Mouse (Mus musculus) heart, embryonic 15.5 days (tissue): Measurements from ENCODE around the gene Kpna2. TPM values are rescaled to one million over a fixed set of nuclear protein-coding genes. Genes with fewer than 3 reads are reported as not detected.

Experiments
- ATAC-seq: fragments of 200-750 bp; cut with Nextera tagmentation; replicated peaks from 2 replicates; pipeline ENCODE4 v1.8.0; 2017; ENCODE audit warnings: low read depth, moderate TSS enrichment; ENCODE audit not compliant: insufficient number of reproducible peaks, insufficient read depth, low FRiP score
- H3K27ac ChIP-seq: fragments of 300-500 bp; sonication (generic); 2 replicates; pipeline ENCODE4 v1.5.1; 2015; ENCODE audit warnings: mild to moderate bottlenecking, inconsistent platforms
- H3K27me3 ChIP-seq: fragments of 300-500 bp; sonication (generic); 2 replicates; pipeline ENCODE4 v1.6.1; 2015; ENCODE audit warnings: inconsistent platforms
- H3K36me3 ChIP-seq: fragments of 300-500 bp; sonication (generic); 2 replicates; pipeline ENCODE4 v1.6.1; 2015; ENCODE audit warnings: mild to moderate bottlenecking, inconsistent platforms
- H3K4me1 ChIP-seq: fragments of 300-500 bp; sonication (generic); replicated peaks from 2 replicates; pipeline ENCODE4 v1.6.1; 2015; ENCODE audit warnings: inconsistent platforms
- H3K4me2 ChIP-seq: fragments of 300-500 bp; sonication (generic); 2 replicates; pipeline ENCODE4 v1.6.1; 2015; ENCODE audit warnings: inconsistent platforms, mild to moderate bottlenecking, moderate library complexity
- H3K4me3 ChIP-seq: fragments of 300-500 bp; sonication (generic); 2 replicates; pipeline ENCODE4 v1.5.1; 2015; ENCODE audit warnings: mild to moderate bottlenecking, inconsistent platforms
- H3K9ac ChIP-seq: fragments of 300-500 bp; sonication (generic); 2 replicates; pipeline ENCODE4 v1.6.1; 2015; ENCODE audit warnings: mild to moderate bottlenecking, inconsistent platforms
- H3K9me3 ChIP-seq: fragments of 300-500 bp; sonication (generic); replicated peaks from 2 replicates; pipeline ENCODE4 v1.6.1; 2016; ENCODE audit warnings: inconsistent platforms
- whole genome bisulfite sequencing: fragments of 180-500 bp; shearing (Covaris S2); methylation state at CpG from one replicate; pipeline ENCODE4 v1.1.7; 2015; ENCODE audit warnings: mixed read lengths; 5-methylcytosine and 5-hydroxymethylcytosine counted together
- polyA plus RNA-seq: library from polyadenylated mRNA; unstranded; fragments of >200 nt; fragmentation: Nextera tagmentation; extraction: Ambion mirVana; gene quantifications from 2 replicates; pipeline ENCODE4 v1.2.1, GENCODE M21; 2015

Gene Kpna2
- 231 and 256 TPM in 2 replicates for polyA plus RNA-seq

GRCm38 (mm10) chr11:106999151-106999948, at the start of gene Kpna2:
Gene Kpna2 (minus strand): TSS chr11:106999541.
- Histone ChIP-seq H3K27me3 (no peaks in the 10 kb centered on the region), H3K4me3 (peak within 1 kb of the TSS; percentile 82), H3K4me2 (peak within 1 kb of the TSS; percentile 76), H3K9ac (peak within 1 kb of the TSS; percentile 82), H3K36me3 (peaks cover 29% of the 10 kb centered on the region), H3K9me3 (no peaks in the 10 kb centered on the region), H3K4me1 (peaks cover 22% of the 10 kb centered on the region), H3K27ac (peak within 1 kb of the TSS; percentile 90)
- ATAC-seq = peak; percentile 91
- under 1% methylated on average over 58 of the region's 62 CpGs for WGBS

- peaks cover 38% of the 10 kb centered on the region for H3K36me3 ChIP-seq
- 86% methylated on average over 15 of the region's 15 CpGs for WGBS
- no peak overlapping the region for H3K9ac ChIP-seq
- H3K27me3 ChIP-seq = no peaks in the 10 kb centered on the region
- no peaks in the 10 kb centered on the region for H3K9me3 ChIP-seq
- peaks cover 7% of the 10 kb centered on the region; the same call in 1 of the 2 replicates for H3K4me1 ChIP-seq
- no peak overlapping the region for H3K4me3 ChIP-seq
- no peak overlapping the region for H3K4me2 ChIP-seq
- ATAC-seq = no peak
- H3K27ac ChIP-seq = no peak overlapping the region
Measured at GRCm38 (mm10) chr11:107046766-107047620, 47.7 kb upstream of the Kpna2 start.

- H3K4me2 ChIP-seq = no peak overlapping the region
- H3K36me3 ChIP-seq = peaks cover 46% of the 10 kb centered on the region
- no peak overlapping the region for H3K9ac ChIP-seq
- H3K9me3 ChIP-seq = no peaks in the 10 kb centered on the region
- no peak overlapping the region for H3K27ac ChIP-seq
- H3K4me3 ChIP-seq = no peak overlapping the region
- H3K4me1 ChIP-seq = peaks cover 7% of the 10 kb centered on the region; the same call in 1 of the 2 replicates
- WGBS = 93% methylated on average over 4 of the region's 4 CpGs
- ATAC-seq = no peak
- no peaks in the 10 kb centered on the region for H3K27me3 ChIP-seq
Measured at GRCm38 (mm10) chr11:107045546-107045945, 46.2 kb upstream of the Kpna2 start.

GRCm38 (mm10) chr11:107044321-107044720, 45.0 kb upstream of the Kpna2 start:
- H3K27me3 ChIP-seq = no peaks in the 10 kb centered on the region
- no peaks in the 10 kb centered on the region for H3K9me3 ChIP-seq
- peaks cover 7% of the 10 kb centered on the region; the same call in 1 of the 2 replicates for H3K4me1 ChIP-seq
- peaks cover 51% of the 10 kb centered on the region for H3K36me3 ChIP-seq
- H3K4me3 ChIP-seq = no peak overlapping the region
- ATAC-seq = no peak
- H3K9ac ChIP-seq = no peak overlapping the region
- 26% methylated on average over 5 of the region's 5 CpGs for WGBS
- H3K27ac ChIP-seq = no peak overlapping the region
- H3K4me2 ChIP-seq = no peak overlapping the region

GRCm38 (mm10) chr11:107043361-107043760, 44.0 kb upstream of the Kpna2 start:
- no peaks in the 10 kb centered on the region for H3K9me3 ChIP-seq
- peaks cover 57% of the 10 kb centered on the region for H3K36me3 ChIP-seq
- H3K4me2 ChIP-seq = no peak overlapping the region
- ATAC-seq = no peak
- no peaks in the 10 kb centered on the region for H3K27me3 ChIP-seq
- H3K9ac ChIP-seq = no peak overlapping the region
- H3K4me1 ChIP-seq = peaks cover 7% of the 10 kb centered on the region; the same call in 1 of the 2 replicates
- H3K27ac ChIP-seq = no peak overlapping the region
- 90% methylated on average over 11 of the region's 11 CpGs for WGBS
- no peak overlapping the region for H3K4me3 ChIP-seq

- Histone ChIP-seq H3K36me3 (peaks cover 57% of the 10 kb centered on the region), H3K27me3 (no peaks in the 10 kb centered on the region), H3K9ac (no peak overlapping the region), H3K4me1 (peaks cover 7% of the 10 kb centered on the region; the same call in 1 of the 2 replicates), H3K27ac (no peak overlapping the region), H3K4me3 (no peak overlapping the region), H3K4me2 (no peak overlapping the region), H3K9me3 (no peaks in the 10 kb centered on the region)
- WGBS = 84% methylated on average over 3 of the region's 3 CpGs
- ATAC-seq = no peak
Measured at GRCm38 (mm10) chr11:107041396-107041795, 42.1 kb upstream of the Kpna2 start.

- no peak for ATAC-seq
- Histone ChIP-seq H3K4me2 (no peak overlapping the region), H3K4me1 (peaks cover 5% of the 10 kb centered on the region; the same call in 1 of the 2 replicates), H3K9me3 (no peaks in the 10 kb centered on the region), H3K27me3 (no peaks in the 10 kb centered on the region), H3K27ac (no peak overlapping the region), H3K4me3 (no peak overlapping the region), H3K36me3 (peaks cover 62% of the 10 kb centered on the region), H3K9ac (no peak overlapping the region)
- 92% methylated on average over 5 of the region's 5 CpGs for WGBS
Measured at GRCm38 (mm10) chr11:107039417-107039816, 40.1 kb upstream of the Kpna2 start.

- Histone ChIP-seq H3K4me1 (peaks cover 3% of the 10 kb centered on the region; the same call in 1 of the 2 replicates), H3K36me3 (peaks cover 27% of the 10 kb centered on the region), H3K27me3 (no peaks in the 10 kb centered on the region), H3K9me3 (no peaks in the 10 kb centered on the region), H3K4me3 (no peak overlapping the region), H3K4me2 (no peak overlapping the region), H3K9ac (no peak overlapping the region), H3K27ac (no peak overlapping the region)
- no peak for ATAC-seq
- 84% methylated on average over 10 of the region's 10 CpGs for WGBS
Measured at GRCm38 (mm10) chr11:107034085-107034810, 34.9 kb upstream of the Kpna2 start.

GRCm38 (mm10) chr11:107031635-107032034, 32.3 kb upstream of the Kpna2 start:
- 56% methylated on average over 7 of the region's 7 CpGs for WGBS
- H3K4me2 ChIP-seq = no peak overlapping the region
- no peak overlapping the region for H3K27ac ChIP-seq
- H3K4me3 ChIP-seq = no peak overlapping the region
- no peak for ATAC-seq
- peaks cover 16% of the 10 kb centered on the region for H3K4me1 ChIP-seq
- no peak overlapping the region for H3K9ac ChIP-seq
- peaks cover 14% of the 10 kb centered on the region; the same call in 1 of the 2 replicates for H3K36me3 ChIP-seq
- H3K9me3 ChIP-seq = no peaks in the 10 kb centered on the region
- no peaks in the 10 kb centered on the region for H3K27me3 ChIP-seq

GRCm38 (mm10) chr11:107029536-107029935, 30.2 kb upstream of the Kpna2 start:
- peaks cover 35% of the 10 kb centered on the region for H3K4me1 ChIP-seq
- WGBS = 46% methylated on average over 19 of the region's 19 CpGs
- H3K4me3 ChIP-seq = no peak overlapping the region
- no peak overlapping the region for H3K9ac ChIP-seq
- H3K27me3 ChIP-seq = no peaks in the 10 kb centered on the region
- no peak overlapping the region for H3K4me2 ChIP-seq
- no peak overlapping the region for H3K27ac ChIP-seq
- ATAC-seq = no peak
- H3K36me3 ChIP-seq = peaks cover 2% of the 10 kb centered on the region; the same call in 1 of the 2 replicates
- no peaks in the 10 kb centered on the region for H3K9me3 ChIP-seq

GRCm38 (mm10) chr11:107028754-107029153, 29.4 kb upstream of the Kpna2 start:
- Histone ChIP-seq H3K4me2 (peak overlapping the region; percentile 95), H3K27ac (no peak overlapping the region), H3K4me1 (peaks cover 38% of the 10 kb centered on the region), H3K36me3 (no peaks in the 10 kb centered on the region), H3K9ac (peak overlapping the region; percentile 70), H3K4me3 (peak overlapping the region; percentile 76), H3K9me3 (no peaks in the 10 kb centered on the region), H3K27me3 (no peaks in the 10 kb centered on the region)
- 70% methylated on average over 6 of the region's 6 CpGs for WGBS
- ATAC-seq = no peak
